In genomic region chr1:160366615-160367014, GRCm38 (mm10) we compare ENCODE assay signal across 19 mouse cellular contexts.
DNase-seq lines count a peak whose midpoint lies in the region; ATAC-seq and TF ChIP-seq lines count a peak whose summit lies in the region.
"Had no signal": no experiment of that assay in that cellular context is flagged by ENCODE, and none has a peak within 500 bp of the region (broad histone marks: within the 10 kb centered on the region; RNA-seq: fewer than 3 reads in every experiment).

No protein-coding gene starts in this region.

- TF ChIP-seq CTCF in heart, postnatal 0 days (IDR thresholded peaks at IDR 0.05; ENCODE audit: low read depth): no peak

- H3K4me1 ChIP-seq in forebrain, embryonic 13.5 days: peaks cover 7% of the 10 kb centered on the region
- no peaks in the 10 kb centered on the region for H3K4me1 ChIP-seq in forebrain, embryonic 10.5 days
- H3K4me1 ChIP-seq in heart, embryonic 13.5 days: peaks cover 22% of the 10 kb centered on the region
- H3K4me1 ChIP-seq in heart, postnatal 0 days (ENCODE audit: control insufficient read depth, insufficient read depth): peaks cover 16% of the 10 kb centered on the region
- H3K4me1 ChIP-seq: embryonic facial prominence, embryonic 13.5 days; hindbrain, embryonic 10.5 days; intestine, embryonic 15.5 days had no signal

- H3K4me2 ChIP-seq in forebrain, embryonic 13.5 days: no peak overlapping the region
- H3K4me2 ChIP-seq in heart, embryonic 13.5 days: no peak overlapping the region
- H3K4me2 ChIP-seq in heart, postnatal 0 days (ENCODE audit: low read depth, low read length): no peak overlapping the region
- H3K4me2 ChIP-seq: embryonic facial prominence, embryonic 13.5 days; hindbrain, embryonic 14.5 days; intestine, embryonic 15.5 days had no signal

- no peak overlapping the region for H3K4me3 ChIP-seq in forebrain, embryonic 13.5 days
- H3K4me3 ChIP-seq in forebrain, embryonic 10.5 days: no peak overlapping the region
- H3K4me3 ChIP-seq in heart, embryonic 13.5 days: no peak overlapping the region
- H3K4me3 ChIP-seq in heart, postnatal 0 days (ENCODE audit: low read depth, low read length): no peak overlapping the region
- H3K4me3 ChIP-seq: embryonic facial prominence, embryonic 13.5 days; heart, adult 2 months; hindbrain, embryonic 10.5 days; intestine, embryonic 15.5 days had no signal

- DNase-seq in forebrain, embryonic 10.5 days (ENCODE audit: extremely low spot score, low spot score): no peak
- DNase-seq in heart, postnatal 4 days: no peak
- DNase-seq in heart, postnatal 0 days (ENCODE audit: low spot score): no peak
- no peak for DNase-seq in heart, postnatal 10 days
- DNase-seq: adrenal gland, postnatal 10 days; cerebellum, adult 11-12 months; cerebellum, adult 9-10 months; cerebellum, postnatal 25 days; gastrocnemius, postnatal 36 days; heart, adult 2 months; heart, postnatal 14 days; kidney, adult 18-20 months had no signal

- TF ChIP-seq EP300 in heart, postnatal 0 days (IDR thresholded peaks at IDR 0.05; ENCODE audit: low read depth): no peak

- no peaks in the 10 kb centered on the region for H3K27me3 ChIP-seq in forebrain, embryonic 13.5 days
- no peaks in the 10 kb centered on the region for H3K27me3 ChIP-seq in forebrain, embryonic 10.5 days (ENCODE audit: poor library complexity, severe bottlenecking)
- no peaks in the 10 kb centered on the region for H3K27me3 ChIP-seq in heart, embryonic 13.5 days (replicated peaks)
- no peaks in the 10 kb centered on the region for H3K27me3 ChIP-seq in heart, postnatal 0 days (ENCODE audit: control insufficient read depth, insufficient read depth, low read length)
- H3K27me3 ChIP-seq: embryonic facial prominence, embryonic 13.5 days; intestine, embryonic 15.5 days had no signal

- 90% methylated on average over 3 of the region's 3 CpGs for WGBS in forebrain, embryonic 13.5 days
- 90% methylated on average over 3 of the region's 3 CpGs for WGBS in forebrain, embryonic 10.5 days
- WGBS in heart, embryonic 13.5 days: 61% methylated on average over 3 of the region's 3 CpGs
- 25% methylated on average over 3 of the region's 3 CpGs for WGBS in heart, postnatal 0 days

- no peak overlapping the region for H3K9ac ChIP-seq in forebrain, embryonic 13.5 days
- H3K9ac ChIP-seq in heart, embryonic 13.5 days: no peak overlapping the region; the same call in 1 of the 2 replicates
- H3K9ac ChIP-seq in heart, postnatal 0 days (replicated peaks; ENCODE audit: low read depth, low read length): no peak overlapping the region
- H3K9ac ChIP-seq: embryonic facial prominence, embryonic 13.5 days; hindbrain, embryonic 14.5 days; intestine, embryonic 15.5 days had no signal

- intact Hi-C loops in heart, postnatal 10 days (cut with DNase I): no loop called here

- H3K36me3 ChIP-seq in forebrain, embryonic 13.5 days (ENCODE audit: poor library complexity, severe bottlenecking): no peaks in the 10 kb centered on the region
- no peaks in the 10 kb centered on the region for H3K36me3 ChIP-seq in forebrain, embryonic 10.5 days (replicated peaks)
- no peaks in the 10 kb centered on the region for H3K36me3 ChIP-seq in heart, embryonic 13.5 days
- no peaks in the 10 kb centered on the region for H3K36me3 ChIP-seq in heart, postnatal 0 days (replicated peaks; ENCODE audit: control insufficient read depth, insufficient read depth, low read length)
- H3K36me3 ChIP-seq: embryonic facial prominence, embryonic 13.5 days; hindbrain, embryonic 10.5 days; intestine, embryonic 15.5 days had no signal

- H3K27ac ChIP-seq in forebrain, embryonic 13.5 days: no peak overlapping the region
- no peak overlapping the region for H3K27ac ChIP-seq in forebrain, embryonic 10.5 days
- H3K27ac ChIP-seq in heart, embryonic 13.5 days (replicated peaks): peak overlapping the region; percentile 50; the same call in 1 of the 2 replicates
- H3K27ac ChIP-seq in heart, postnatal 0 days (ENCODE audit: low read depth): peak overlapping the region; percentile 55
- H3K27ac ChIP-seq: embryonic facial prominence, embryonic 13.5 days; heart, adult 2 months; hindbrain, embryonic 10.5 days; hindbrain, embryonic 14.5 days; intestine, embryonic 15.5 days had no signal

- peak; percentile 52; the same call in 1 of the 2 replicates for ATAC-seq in forebrain, embryonic 13.5 days
- no peak for ATAC-seq in heart, embryonic 13.5 days (ENCODE audit: extremely low read depth, insufficient number of reproducible peaks, low FRiP score, low TSS enrichment)
- peak; percentile 6; the same call in 1 of the 2 replicates for ATAC-seq in heart, postnatal 0 days (ENCODE audit: insufficient read depth, low read depth)
- no peak for ATAC-seq in granulocyte monocyte progenitor cell, adult 5-6 weeks (replicated peaks; ENCODE audit: poor library complexity, severe bottlenecking)
- ATAC-seq: intestine, embryonic 15.5 days had no signal

- H3K9me3 ChIP-seq in forebrain, embryonic 13.5 days (replicated peaks): no peaks in the 10 kb centered on the region
- no peaks in the 10 kb centered on the region for H3K9me3 ChIP-seq in forebrain, embryonic 10.5 days
- H3K9me3 ChIP-seq in heart, embryonic 13.5 days: no peaks in the 10 kb centered on the region
- no peaks in the 10 kb centered on the region for H3K9me3 ChIP-seq in heart, postnatal 0 days (replicated peaks; ENCODE audit: control insufficient read depth, low read length)
- H3K9me3 ChIP-seq: embryonic facial prominence, embryonic 13.5 days; hindbrain, embryonic 10.5 days; intestine, embryonic 15.5 days had no signal

Comparison
In these comparisons a context has a peak if more than half of its experiments do, and no peak if none do; other contexts are left out.
1. ATAC-seq: peak in forebrain, embryonic 13.5 days (single experiment) and heart, postnatal 0 days (single experiment); none in heart, embryonic 13.5 days (single experiment) and granulocyte monocyte progenitor cell, adult 5-6 weeks (single experiment).
2. H3K27ac ChIP-seq: peak in heart, embryonic 13.5 days (single experiment) and heart, postnatal 0 days (single experiment); none in forebrain, embryonic 13.5 days (single experiment) and forebrain, embryonic 10.5 days (single experiment).